Comparison of ENCODE assay signal across 28 mouse cellular contexts in genomic region chr15:31360593-31360992, GRCm38 (mm10). TPM values are rescaled to one million over a fixed set of nuclear protein-coding genes. Genes with fewer than 3 reads are reported as not detected.
"Had no signal": no experiment of that assay in that cellular context is flagged by ENCODE, and none has a peak within 500 bp of the region (broad histone marks: within the 10 kb centered on the region; RNA-seq: fewer than 3 reads in every experiment).

No protein-coding gene starts in this region.

- H3K27ac ChIP-seq: heart, embryonic 10.5 days; heart, embryonic 13.5 days; heart, embryonic 15.5 days; hindbrain, embryonic 10.5 days; hindbrain, embryonic 12.5 days; hindbrain, embryonic 13.5 days; hindbrain, embryonic 14.5 days; hindbrain, embryonic 15.5 days; hindbrain, postnatal 0 days; intestine, embryonic 15.5 days; kidney, embryonic 15.5 days; kidney, postnatal 0 days; layer of hippocampus, adult 2 months had no signal

- H3K9me3 ChIP-seq: heart, embryonic 10.5 days; heart, embryonic 12.5 days; heart, embryonic 13.5 days; heart, embryonic 15.5 days; hindbrain, embryonic 10.5 days; hindbrain, embryonic 12.5 days; hindbrain, embryonic 13.5 days; hindbrain, embryonic 15.5 days; intestine, embryonic 15.5 days; kidney, embryonic 15.5 days had no signal

- ATAC-seq: hindbrain, embryonic 16.5 days; hindbrain, postnatal 0 days; inflammation-experienced regulatory T-cells, adult 6 months; intestine, embryonic 15.5 days; intestine, embryonic 16.5 days; intestine, postnatal 0 days had no signal

- H3K4me2 ChIP-seq: heart, embryonic 11.5 days; heart, embryonic 12.5 days; heart, embryonic 13.5 days; heart, embryonic 15.5 days; hindbrain, embryonic 12.5 days; hindbrain, embryonic 13.5 days; hindbrain, embryonic 14.5 days; hindbrain, embryonic 15.5 days; intestine, embryonic 15.5 days; kidney, embryonic 15.5 days had no signal

- H3K4me3 ChIP-seq: heart, embryonic 10.5 days; heart, embryonic 12.5 days; heart, embryonic 13.5 days; heart, embryonic 15.5 days; hindbrain, embryonic 10.5 days; hindbrain, embryonic 12.5 days; hindbrain, embryonic 13.5 days; hindbrain, embryonic 15.5 days; intestine, embryonic 15.5 days; kidney, embryonic 15.5 days; layer of hippocampus, adult 2 months had no signal

- H3K4me1 ChIP-seq: heart, embryonic 10.5 days; heart, embryonic 12.5 days had no signal

- H3K36me3 ChIP-seq: heart, embryonic 10.5 days; heart, embryonic 12.5 days; heart, embryonic 13.5 days; heart, embryonic 15.5 days; hindbrain, embryonic 10.5 days; hindbrain, embryonic 12.5 days; hindbrain, embryonic 13.5 days; hindbrain, embryonic 15.5 days; intestine, embryonic 15.5 days; kidney, embryonic 15.5 days had no signal

- H3K9ac ChIP-seq: heart, embryonic 12.5 days; heart, embryonic 13.5 days; heart, embryonic 15.5 days; hindbrain, embryonic 12.5 days; hindbrain, embryonic 13.5 days; hindbrain, embryonic 14.5 days; hindbrain, embryonic 15.5 days; intestine, embryonic 15.5 days; kidney, embryonic 15.5 days had no signal

- DNase-seq: heart, postnatal 10 days; heart, postnatal 14 days; heart, postnatal 36 days; heart, postnatal 4 days; kidney, adult 18-20 months; kidney, postnatal 10 days; kidney, postnatal 4 days; layer of hippocampus, adult 9-11 months; layer of hippocampus, postnatal 36 days had no signal

RNA-seq across cellular contexts. Expression of gene Ankrd33b, which starts 6.9 kb away (rescaled TPM):
- polyA plus RNA-seq: inflammation-experienced regulatory T-cells, adult 6 months had no signal
